Mouse (Mus musculus) stomach, embryonic 16.5 days (tissue): ENCODE measurements around the gene Scamp3. TPM values are rescaled to one million over a fixed set of nuclear protein-coding genes. Genes with fewer than 3 reads are reported as not detected.
"Not testable (repeated sequence)": the region's sequence is repeated elsewhere in the genome, so short reads cannot be mapped to it uniquely, and the experiment has no call there.

ENCODE experiments used
- ATAC-seq: fragments of 200-750 bp; cut with Nextera tagmentation; 2 replicates; pipeline ENCODE4 v1.8.0; 2017; ENCODE audit warnings: moderate number of reproducible peaks, moderate TSS enrichment; ENCODE audit not compliant: insufficient read depth, low FRiP score
- H3K27ac ChIP-seq: fragments of 300-500 bp; sonication (generic); 2 replicates; pipeline ENCODE4 v1.5.1; 2014; ENCODE audit warnings: low read length
- H3K27me3 ChIP-seq: fragments of 300-500 bp; sonication (generic); 2 replicates; pipeline ENCODE4 v1.6.1; 2014; ENCODE audit warnings: low read length, control low read depth, mixed read lengths; ENCODE audit not compliant: control insufficient read depth, insufficient read depth
- H3K36me3 ChIP-seq: fragments of 300-500 bp; sonication (generic); 2 replicates; pipeline ENCODE4 v1.6.1; 2014; ENCODE audit warnings: low read length; ENCODE audit not compliant: control insufficient read depth, insufficient read depth
- H3K4me1 ChIP-seq: fragments of 300-500 bp; sonication (generic); 2 replicates; pipeline ENCODE4 v1.6.1; 2014; ENCODE audit warnings: low read length, control low read depth, mixed read lengths; ENCODE audit not compliant: control insufficient read depth, insufficient read depth
- H3K4me2 ChIP-seq: fragments of 300-500 bp; sonication (generic); 2 replicates; pipeline ENCODE4 v1.6.1; 2014; ENCODE audit warnings: low read depth, low read length, mixed read lengths
- H3K4me3 ChIP-seq: fragments of 300-500 bp; sonication (generic); replicated peaks from 2 replicates; pipeline ENCODE4 v1.5.1; 2014; ENCODE audit warnings: mild to moderate bottlenecking, low read length
- H3K9ac ChIP-seq: fragments of 300-500 bp; sonication (generic); 2 replicates; pipeline ENCODE4 v1.6.1; 2014; ENCODE audit warnings: low read length
- H3K9me3 ChIP-seq: fragments of 300-500 bp; sonication (generic); replicated peaks from 2 replicates; pipeline ENCODE4 v1.6.1; 2016; ENCODE audit warnings: low read length, control low read depth; ENCODE audit not compliant: control insufficient read depth
- WGBS: fragments of 180-500 bp; shearing (Covaris S2); extraction: QIAGEN DNeasy Blood & Tissue Kit; methylation state at CpG from one replicate; pipeline ENCODE4 v1.1.7; 2014; 5-methylcytosine and 5-hydroxymethylcytosine counted together
- polyA plus RNA-seq: library from polyadenylated mRNA; unstranded; fragments of >200 nt; fragmentation: Nextera tagmentation; extraction: Ambion mirVana; gene quantifications from 2 replicates; pipeline ENCODE4 v1.2.1, GENCODE M21; 2015

The Scamp3 gene
- polyA plus RNA-seq, 1 experiment from 2014 or later: 104 TPM

GRCm38 (mm10) chr3:89213803-89214530 lies 36.7 kb downstream of the Scamp3 start:
- WGBS: under 1% methylated on average over 69 of the region's 69 CpGs
- H3K36me3 ChIP-seq: no peaks in the 10 kb centered on the region; the same call in 1 of the 2 replicates
- peak overlapping the region; percentile 85 for H3K9ac ChIP-seq
- no peaks in the 10 kb centered on the region for H3K27me3 ChIP-seq
- peak overlapping the region; percentile 95 for H3K27ac ChIP-seq
- peak; percentile 93 for ATAC-seq
- peaks cover 19% of the 10 kb centered on the region for H3K4me1 ChIP-seq
- peak overlapping the region; percentile 77 for H3K4me3 ChIP-seq
- peak overlapping the region; percentile 86 for H3K4me2 ChIP-seq
- no peaks in the 10 kb centered on the region for H3K9me3 ChIP-seq

GRCm38 (mm10) chr3:89214681-89215411 lies 37.6 kb downstream of the Scamp3 start, which contains the start of gene Thbs3:
Gene Thbs3, plus strand, starts transcription at chr3:89215180.
- Histone ChIP-seq H3K36me3 (no peaks in the 10 kb centered on the region; the same call in 1 of the 2 replicates), H3K4me2 (peak within 1 kb of the TSS; percentile 86), H3K9me3 (no peaks in the 10 kb centered on the region), H3K4me1 (peaks cover 19% of the 10 kb centered on the region), H3K27ac (peak within 1 kb of the TSS; percentile 95), H3K27me3 (no peaks in the 10 kb centered on the region), H3K4me3 (peak within 1 kb of the TSS; percentile 77), H3K9ac (peak within 1 kb of the TSS; percentile 85)
- ATAC-seq: no peak
- WGBS: under 1% methylated on average over 19 of the region's 19 CpGs

GRCm38 (mm10) chr3:89215853-89216252 lies 38.6 kb downstream of the Scamp3 start:
- H3K4me3 ChIP-seq: peak overlapping the region; percentile 77
- ATAC-seq: peak; percentile 16; the same call in 1 of the 2 replicates
- peak overlapping the region; percentile 95 for H3K27ac ChIP-seq
- no peaks in the 10 kb centered on the region for H3K36me3 ChIP-seq
- H3K27me3 ChIP-seq: no peaks in the 10 kb centered on the region
- peak overlapping the region; percentile 86 for H3K4me2 ChIP-seq
- peaks cover 19% of the 10 kb centered on the region for H3K4me1 ChIP-seq
- H3K9ac ChIP-seq: peak overlapping the region; percentile 85
- H3K9me3 ChIP-seq: no peaks in the 10 kb centered on the region
- 2% methylated on average over 6 of the region's 6 CpGs for WGBS

DNA sequence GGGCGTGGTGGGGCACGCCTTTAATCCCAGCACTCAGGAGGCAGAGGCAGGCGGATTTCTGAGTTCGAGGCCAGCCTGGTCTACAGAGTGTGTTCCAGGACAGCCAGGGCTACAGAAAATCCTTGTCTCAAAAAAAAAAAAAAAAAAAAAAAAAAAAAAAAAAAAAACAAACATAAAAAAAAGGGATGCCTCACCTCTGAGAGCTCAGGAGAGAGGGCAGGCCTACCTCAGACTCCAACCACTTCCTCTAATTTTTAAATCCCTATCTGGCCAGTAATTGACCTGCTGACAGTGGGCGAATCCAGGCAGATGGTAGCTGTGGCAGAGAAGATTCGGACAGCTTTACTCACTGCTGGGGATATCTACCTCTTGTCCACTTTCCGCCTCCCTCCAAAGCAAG lies 39.1 kb downstream of the Scamp3 start:
- peaks cover 19% of the 10 kb centered on the region for H3K4me1 ChIP-seq
- not testable (repeated sequence) for H3K27me3 ChIP-seq, H3K9ac ChIP-seq, H3K4me3 ChIP-seq, H3K27ac ChIP-seq, H3K9me3 ChIP-seq, H3K4me2 ChIP-seq, H3K36me3 ChIP-seq, ATAC-seq
- WGBS: 71% methylated on average over 7 of the region's 7 CpGs

- Histone ChIP-seq H3K4me3 (no peak overlapping the region), H3K4me2 (no peak overlapping the region), H3K27me3 (no peaks in the 10 kb centered on the region), H3K27ac (no peak overlapping the region), H3K9me3 (no peaks in the 10 kb centered on the region), H3K4me1 (peaks cover 12% of the 10 kb centered on the region), H3K36me3 (no peaks in the 10 kb centered on the region), H3K9ac (no peak overlapping the region)
- no peak for ATAC-seq
- WGBS: 89% methylated on average over 1 of the region's 1 CpGs
These were observed 41.0 kb downstream of the Scamp3 start for GRCm38 (mm10) chr3:89218271-89218670.

GRCm38 (mm10) chr3:89219546-89219945 lies 42.3 kb downstream of the Scamp3 start:
- peaks cover 12% of the 10 kb centered on the region for H3K4me1 ChIP-seq
- H3K9ac ChIP-seq: peak overlapping the region; percentile 27; the same call in 1 of the 2 replicates
- H3K4me3 ChIP-seq: no peak overlapping the region
- 37% methylated on average over 8 of the region's 8 CpGs for WGBS
- H3K9me3 ChIP-seq: no peaks in the 10 kb centered on the region
- H3K27ac ChIP-seq: no peak overlapping the region
- no peaks in the 10 kb centered on the region for H3K27me3 ChIP-seq
- no peaks in the 10 kb centered on the region for H3K36me3 ChIP-seq
- no peak overlapping the region for H3K4me2 ChIP-seq
- no peak for ATAC-seq

GRCm38 (mm10) chr3:89221167-89221566 lies 43.9 kb downstream of the Scamp3 start:
- no peak overlapping the region for H3K4me2 ChIP-seq
- H3K27ac ChIP-seq: no peak overlapping the region
- H3K27me3 ChIP-seq: no peaks in the 10 kb centered on the region; the same call in 1 of the 2 replicates
- no peaks in the 10 kb centered on the region for H3K9me3 ChIP-seq
- no peaks in the 10 kb centered on the region for H3K36me3 ChIP-seq
- no peak for ATAC-seq
- WGBS: 82% methylated on average over 5 of the region's 5 CpGs
- H3K4me1 ChIP-seq: peaks cover 5% of the 10 kb centered on the region
- H3K4me3 ChIP-seq: no peak overlapping the region
- H3K9ac ChIP-seq: no peak overlapping the region

DNA sequence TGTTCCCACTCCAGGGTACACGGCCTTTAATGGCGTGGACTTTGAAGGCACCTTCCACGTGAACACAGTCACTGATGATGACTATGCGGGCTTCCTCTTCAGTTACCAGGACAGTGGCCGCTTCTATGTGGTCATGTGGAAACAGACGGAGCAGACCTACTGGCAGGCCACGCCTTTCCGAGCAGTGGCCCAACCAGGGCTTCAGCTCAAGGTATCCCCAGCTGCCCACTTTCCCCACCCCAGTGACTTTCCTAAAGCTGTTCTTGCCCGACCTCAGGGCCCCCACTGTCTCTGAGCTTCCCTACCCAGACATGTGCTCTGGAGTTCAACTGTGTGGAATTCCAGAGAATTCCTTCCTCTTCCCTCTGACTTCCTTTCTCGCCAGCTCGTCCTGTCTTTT lies 47.5 kb downstream of the Scamp3 start:
- H3K4me1 ChIP-seq: peaks cover 28% of the 10 kb centered on the region
- H3K9me3 ChIP-seq: no peaks in the 10 kb centered on the region
- H3K36me3 ChIP-seq: no peaks in the 10 kb centered on the region
- no peak overlapping the region for H3K9ac ChIP-seq
- no peaks in the 10 kb centered on the region; the same call in 1 of the 2 replicates for H3K27me3 ChIP-seq
- no peak overlapping the region for H3K4me3 ChIP-seq
- H3K4me2 ChIP-seq: no peak overlapping the region
- no peak for ATAC-seq
- WGBS: 73% methylated on average over 11 of the region's 11 CpGs
- H3K27ac ChIP-seq: no peak overlapping the region

DNA sequence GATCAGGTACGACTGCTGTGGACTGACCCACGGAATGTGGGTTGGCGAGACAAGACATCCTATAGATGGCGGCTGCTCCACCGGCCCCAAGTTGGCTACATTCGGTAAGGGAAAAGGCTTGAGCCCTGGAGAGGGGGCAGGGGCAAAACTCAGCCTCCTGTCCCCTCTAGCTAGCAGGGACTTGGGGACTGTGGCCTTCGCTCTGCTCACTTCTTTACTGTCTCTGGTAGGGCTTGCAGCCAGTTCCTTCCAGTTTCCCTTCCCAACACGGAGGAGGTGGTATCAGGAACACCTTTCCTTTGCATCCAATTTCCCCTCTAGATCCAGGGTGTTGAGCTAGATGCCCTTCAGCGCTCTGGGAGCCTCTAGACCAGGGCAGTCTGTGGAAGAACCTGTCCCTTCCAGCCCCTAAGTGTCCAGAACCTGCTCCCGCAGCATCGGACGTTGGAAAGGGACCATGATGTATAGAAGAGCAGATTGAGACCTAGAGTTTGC lies 48.1 kb downstream of the Scamp3 start:
- Histone ChIP-seq H3K4me3 (no peak overlapping the region), H3K4me2 (no peak overlapping the region), H3K36me3 (no peaks in the 10 kb centered on the region), H3K27ac (no peak overlapping the region), H3K9me3 (no peaks in the 10 kb centered on the region), H3K4me1 (peaks cover 28% of the 10 kb centered on the region), H3K9ac (no peak overlapping the region; the same call in 1 of the 2 replicates), H3K27me3 (no peaks in the 10 kb centered on the region; the same call in 1 of the 2 replicates)
- no peak for ATAC-seq
- WGBS: 53% methylated on average over 12 of the region's 12 CpGs
